In genomic region chr10:84851981-84852979, GRCm38 (mm10) we compare ENCODE assay signal across 8 mouse cellular contexts.
DNase-seq lines count a peak whose midpoint lies in the region; ATAC-seq and TF ChIP-seq lines count a peak whose summit lies in the region.

No protein-coding gene starts in this region.

- H3K27ac ChIP-seq in midbrain, embryonic 12.5 days (replicated peaks) = peak overlapping the region; percentile 81
- no peak overlapping the region; the same call in 1 of the 2 replicates for H3K27ac ChIP-seq in stomach, postnatal 0 days (replicated peaks)

- no peak overlapping the region for H3K4me3 ChIP-seq in midbrain, embryonic 12.5 days
- H3K4me3 ChIP-seq in stomach, postnatal 0 days (ENCODE audit: low read depth, low read length) = no peak overlapping the region

- no peak for TF ChIP-seq EP300 in stomach, postnatal 0 days (optimal IDR thresholded peaks at IDR 0.05)

- peak; percentile 95 for DNase-seq in Muller cell, postnatal 12 days (ENCODE audit: inconsistent ontology term)
- DNase-seq in cerebellum, adult 18-20 months = peak; percentile 85 to 92
- peak; percentile 69 to 76 for DNase-seq in frontal cortex, postnatal 10 days (ENCODE audit: low spot score in 2 of 2)
- DNase-seq in heart, postnatal 4 days = peak; percentile 91
- DNase-seq in layer of hippocampus, postnatal 25 days (ENCODE audit: extremely low spot score in 1 of 2, low spot score in 1 of 2) = peak; percentile 51 to 70
- DNase-seq in stomach, postnatal 0 days (ENCODE audit: low spot score) = peak; percentile 57

- no peaks in the 10 kb centered on the region for H3K9me3 ChIP-seq in midbrain, embryonic 12.5 days
- H3K9me3 ChIP-seq in stomach, postnatal 0 days (ENCODE audit: control insufficient read depth, low read length) = no peaks in the 10 kb centered on the region

- no peaks in the 10 kb centered on the region for H3K27me3 ChIP-seq in midbrain, embryonic 12.5 days
- H3K27me3 ChIP-seq in stomach, postnatal 0 days (ENCODE audit: control insufficient read depth, insufficient read depth, low read length) = no peaks in the 10 kb centered on the region

- WGBS in midbrain, embryonic 12.5 days = 60% methylated on average over 12 of the region's 12 CpGs
- 29% methylated on average over 12 of the region's 12 CpGs for WGBS in stomach, postnatal 0 days

- no peak overlapping the region; the same call in 1 of the 2 replicates for H3K4me2 ChIP-seq in midbrain, embryonic 12.5 days (replicated peaks)
- H3K4me2 ChIP-seq in stomach, postnatal 0 days (replicated peaks; ENCODE audit: low read depth) = no peak overlapping the region

- ATAC-seq in midbrain, embryonic 12.5 days (ENCODE audit: low FRiP score, low read depth) = peak; percentile 83
- ATAC-seq in stomach, postnatal 0 days (ENCODE audit: low FRiP score, low TSS enrichment) = peak; percentile 60; the same call in 1 of the 2 replicates
- no peak for ATAC-seq in activated CD4-positive, CD25-positive, alpha-beta regulatory T cell, adult 4 months

- H3K36me3 ChIP-seq in midbrain, embryonic 12.5 days = peaks cover 63% of the 10 kb centered on the region
- H3K36me3 ChIP-seq in stomach, postnatal 0 days (ENCODE audit: control insufficient read depth, insufficient read depth, low read length) = no peaks in the 10 kb centered on the region

- no peak for TF ChIP-seq CTCF in stomach, postnatal 0 days (IDR thresholded peaks at IDR 0.05; ENCODE audit: low read depth)

- no peak overlapping the region; the same call in 1 of the 2 replicates for H3K9ac ChIP-seq in midbrain, embryonic 12.5 days (replicated peaks)
- H3K9ac ChIP-seq in stomach, postnatal 0 days (ENCODE audit: low read length) = no peak overlapping the region

- peaks cover 17% of the 10 kb centered on the region for H3K4me1 ChIP-seq in midbrain, embryonic 12.5 days
- no peaks in the 10 kb centered on the region for H3K4me1 ChIP-seq in stomach, postnatal 0 days (replicated peaks; ENCODE audit: control insufficient read depth, insufficient read depth)
